Mouse (Mus musculus): Measurements from ENCODE around the gene Zbtb4.

Zbtb4 gene

DNA sequence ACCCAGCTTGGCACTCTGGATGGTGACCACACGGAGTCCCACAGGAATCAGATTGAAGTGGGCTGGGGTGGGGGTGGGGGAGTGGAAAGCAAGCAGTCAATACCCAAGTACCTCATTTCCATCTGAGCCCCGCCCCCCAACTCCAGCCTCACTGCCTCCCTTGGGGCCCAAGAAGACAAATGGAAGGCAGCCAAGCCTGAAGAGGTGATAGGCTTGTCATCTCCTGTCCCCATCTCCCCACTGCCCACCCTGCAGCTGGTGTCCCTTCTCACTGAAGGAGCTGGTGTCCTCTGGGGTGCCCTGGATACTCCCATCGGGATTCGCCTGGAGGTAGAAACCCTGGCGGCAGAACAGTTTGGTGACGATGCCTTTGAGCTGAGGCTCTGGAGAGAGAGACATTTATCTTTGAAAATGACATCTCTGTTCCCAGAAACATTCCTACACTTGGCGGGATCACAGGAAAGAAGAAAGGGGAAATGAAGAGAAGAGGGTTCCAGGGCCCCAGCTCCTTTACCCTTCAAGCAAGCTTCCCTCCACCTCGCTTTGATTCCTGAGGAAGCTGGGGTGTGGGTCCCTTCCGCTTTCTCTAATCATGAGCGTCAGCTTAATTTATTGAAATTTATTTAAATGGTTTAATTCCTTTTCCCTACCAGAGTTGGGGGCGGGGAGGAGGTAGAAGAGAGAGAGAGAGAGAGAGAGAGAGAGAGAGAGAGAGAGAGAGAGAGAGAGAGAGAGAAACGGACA, 33.9 kb downstream of the Zbtb4 start:
- no peak for ATAC-seq (ENCODE audit: insufficient number of reproducible peaks, low FRiP score, low TSS enrichment)

- ATAC-seq (ENCODE audit: insufficient number of reproducible peaks, low FRiP score, low TSS enrichment): no peak
These were observed 34.4 kb downstream of the Zbtb4 start for GRCm38 (mm10) chr11:69800138-69800391.

GRCm38 (mm10) chr11:69800392-69801197, 34.9 kb downstream of the Zbtb4 start:
- ATAC-seq (ENCODE audit: insufficient number of reproducible peaks, low FRiP score, low TSS enrichment): no peak

- no peak for ATAC-seq (ENCODE audit: insufficient number of reproducible peaks, low FRiP score, low TSS enrichment)
These were observed 35.8 kb downstream of the Zbtb4 start, which contains the start of gene Fgf11 for GRCm38 (mm10) chr11:69801379-69801977. Fgf11 (minus strand) TSS chr11:69801857.

DNA sequence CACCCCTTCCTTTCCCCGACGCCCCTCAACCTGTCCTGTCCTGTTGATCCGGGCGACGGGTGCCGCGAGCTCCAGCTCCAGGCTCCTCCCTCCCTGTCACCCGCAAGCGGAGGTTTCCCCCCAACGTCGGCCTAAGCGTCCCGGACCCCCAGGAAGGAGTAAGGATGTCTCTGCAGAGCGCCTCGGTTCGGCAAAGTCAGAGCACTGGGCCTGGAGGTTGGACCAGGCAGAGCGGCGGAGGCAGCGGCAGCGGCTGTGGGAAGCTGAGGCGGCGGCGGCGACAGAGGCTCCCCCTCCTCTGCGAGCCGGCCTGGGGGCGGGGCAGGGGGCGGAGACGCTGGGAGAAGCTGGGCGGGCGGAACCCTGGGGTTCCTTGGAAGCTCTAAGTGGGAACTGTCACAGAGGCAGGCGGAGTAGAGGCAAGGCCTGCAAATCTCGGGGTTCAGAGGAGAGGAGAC, 37.0 kb downstream of the Zbtb4 start:
- no peak for ATAC-seq (ENCODE audit: insufficient number of reproducible peaks, low FRiP score, low TSS enrichment)

DNA sequence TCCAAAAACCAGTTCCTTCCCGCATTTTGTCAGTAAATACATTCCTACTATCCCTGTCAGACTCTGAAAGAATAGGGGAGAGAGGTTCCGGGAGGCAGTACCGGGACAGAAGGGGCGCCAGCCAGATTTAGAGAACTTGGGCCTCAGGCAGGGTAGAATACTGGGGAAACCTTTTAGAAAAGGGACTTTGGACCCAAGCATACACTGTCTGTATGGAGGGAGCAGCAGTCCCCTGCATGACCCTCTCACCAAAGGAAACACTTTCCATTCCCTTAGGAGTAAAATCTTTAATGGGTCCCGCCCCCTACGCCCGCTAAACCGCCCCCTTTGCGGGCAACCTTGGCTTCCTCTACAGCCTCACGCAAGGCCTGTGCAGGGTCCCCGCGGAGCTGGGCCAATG, 37.6 kb downstream of the Zbtb4 start:
- no peak for ATAC-seq (ENCODE audit: insufficient number of reproducible peaks, low FRiP score, low TSS enrichment)

DNA sequence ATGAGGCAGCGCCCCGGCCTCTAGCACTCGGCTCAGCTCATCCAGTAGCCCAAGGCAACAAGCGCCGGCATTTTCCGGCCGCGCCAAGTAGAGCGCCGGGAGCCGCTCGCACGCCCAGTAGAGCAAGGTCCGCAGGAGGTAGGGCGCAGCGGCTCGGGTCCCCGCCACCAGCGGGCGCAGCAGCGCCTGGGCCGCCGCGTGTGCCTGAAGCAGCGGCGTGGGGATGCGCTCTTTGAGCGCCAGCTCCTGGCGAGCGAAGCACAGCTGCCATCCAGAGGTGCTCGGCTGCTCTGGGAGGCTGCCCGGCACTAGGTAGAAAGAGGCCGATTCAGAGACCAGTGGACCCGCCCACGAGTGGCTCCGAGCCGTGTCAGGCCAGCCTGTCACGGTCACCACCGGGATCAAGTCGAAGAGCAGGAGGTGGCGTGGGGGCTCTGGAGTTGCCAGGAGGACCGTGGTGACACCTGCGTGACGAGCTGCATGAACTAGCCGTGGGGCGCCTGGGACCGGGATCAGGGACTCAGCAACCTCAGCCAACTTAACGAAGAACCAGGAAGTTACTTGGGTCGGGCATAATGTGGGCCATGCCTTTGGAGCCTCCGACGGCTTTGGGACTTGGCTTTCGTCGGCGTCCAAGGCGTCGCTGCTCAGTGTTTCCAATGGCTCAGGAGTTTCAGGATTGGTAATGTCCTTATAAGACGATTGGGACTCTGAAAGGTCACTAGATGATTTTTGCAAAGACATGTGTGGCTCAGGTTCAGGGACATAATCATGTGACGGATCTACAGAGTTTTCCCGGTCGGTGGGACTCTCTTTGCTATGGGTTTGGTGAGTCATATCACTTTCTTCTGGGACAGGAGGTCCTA, 38.3 kb downstream of the Zbtb4 start:
- ATAC-seq (ENCODE audit: insufficient number of reproducible peaks, low FRiP score, low TSS enrichment): 0 out of 2 replicates have a peak, but pooled peaks have one; percentile 31

- no peak for ATAC-seq (ENCODE audit: insufficient number of reproducible peaks, low FRiP score, low TSS enrichment)
These were observed 38.9 kb downstream of the Zbtb4 start for GRCm38 (mm10) chr11:69804652-69804940.

DNA sequence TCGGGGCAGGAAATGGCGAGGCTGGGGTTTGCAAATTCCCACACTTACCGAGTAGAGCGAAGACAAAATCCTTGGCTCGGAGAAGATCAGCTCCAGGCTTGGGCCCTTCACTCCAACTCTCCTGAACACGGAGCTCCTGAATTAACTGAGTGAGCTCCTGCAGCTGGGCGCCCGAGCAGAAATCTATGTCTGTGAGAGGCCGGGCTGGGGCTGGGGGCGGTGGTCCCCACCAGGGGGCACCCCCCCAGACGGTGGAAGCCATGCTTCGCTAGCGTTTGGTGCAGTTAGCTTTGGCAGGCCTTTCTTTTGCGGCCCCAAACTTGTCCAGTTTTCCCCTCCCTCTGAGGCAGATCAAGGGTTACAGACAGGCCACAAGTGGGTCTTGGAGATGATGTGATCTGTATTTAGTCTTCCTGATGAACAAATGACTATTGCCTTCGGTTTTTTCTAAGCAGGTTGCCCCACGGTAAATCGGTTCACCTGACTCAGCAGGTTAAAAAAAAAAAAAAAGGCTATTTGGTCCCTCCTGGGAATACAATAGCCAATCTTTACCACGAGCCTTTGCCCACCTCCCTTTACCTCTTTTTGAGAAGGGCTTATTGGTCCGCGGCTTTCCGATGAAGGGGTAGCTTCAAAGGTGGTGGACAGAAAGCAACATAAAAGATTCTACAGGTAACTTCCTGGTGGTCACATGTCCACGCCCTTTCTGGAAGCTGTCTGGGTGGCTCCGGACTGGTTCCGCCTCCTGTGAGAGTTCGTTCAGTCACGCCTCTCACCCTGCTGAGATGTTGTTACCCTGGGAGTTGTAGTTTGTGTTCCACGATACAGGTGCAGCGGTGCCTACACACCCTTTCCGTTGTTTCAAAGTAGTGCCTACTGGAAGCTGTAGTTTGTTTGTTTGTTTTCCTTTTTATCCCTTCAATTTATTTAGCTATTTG, 39.5 kb downstream of the Zbtb4 start, which contains the start of gene Tmem102:
Gene Tmem102 (minus strand): TSS at position 653 of the 938 bp plus-strand sequence.
- no peak for ATAC-seq (ENCODE audit: insufficient number of reproducible peaks, low FRiP score, low TSS enrichment)

GRCm38 (mm10) chr11:69806378-69806777, 40.7 kb downstream of the Zbtb4 start:
- no peak for ATAC-seq (ENCODE audit: insufficient number of reproducible peaks, low FRiP score, low TSS enrichment)

- no peak for ATAC-seq (ENCODE audit: insufficient number of reproducible peaks, low FRiP score, low TSS enrichment)
These were observed 41.9 kb downstream of the Zbtb4 start for GRCm38 (mm10) chr11:69807641-69808040.

- ATAC-seq (ENCODE audit: insufficient number of reproducible peaks, low FRiP score, low TSS enrichment): no peak
These were observed 44.6 kb downstream of the Zbtb4 start for GRCm38 (mm10) chr11:69810280-69810679.

DNA sequence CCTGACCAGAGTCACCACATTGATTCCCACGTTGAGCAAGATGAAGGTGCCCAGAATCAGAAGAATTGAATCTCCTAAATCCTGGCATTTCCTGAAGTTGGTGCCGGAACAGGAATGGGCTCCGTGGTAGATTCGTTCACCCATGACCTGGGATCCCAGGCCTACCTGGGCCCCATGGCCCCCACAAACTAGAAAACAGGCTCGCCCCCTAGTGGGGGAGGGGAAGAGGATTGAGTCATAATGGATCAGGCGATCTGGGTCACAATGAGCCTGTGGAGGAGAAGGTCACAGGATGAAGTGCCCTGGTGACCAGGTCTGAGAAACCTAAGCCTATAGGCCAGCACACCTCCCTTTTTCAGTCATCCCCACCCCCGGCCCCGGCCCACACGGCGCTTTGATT, 49.4 kb downstream of the Zbtb4 start, which contains the start of gene Gm39566:
Gene Gm39566 (minus strand): TSS at position 144 of the 400 bp plus-strand sequence.
- ATAC-seq (ENCODE audit: insufficient number of reproducible peaks, low FRiP score, low TSS enrichment): no peak

GRCm38 (mm10) chr11:69816520-69816919, 50.8 kb downstream of the Zbtb4 start:
- no peak for ATAC-seq (ENCODE audit: insufficient number of reproducible peaks, low FRiP score, low TSS enrichment)

DNA sequence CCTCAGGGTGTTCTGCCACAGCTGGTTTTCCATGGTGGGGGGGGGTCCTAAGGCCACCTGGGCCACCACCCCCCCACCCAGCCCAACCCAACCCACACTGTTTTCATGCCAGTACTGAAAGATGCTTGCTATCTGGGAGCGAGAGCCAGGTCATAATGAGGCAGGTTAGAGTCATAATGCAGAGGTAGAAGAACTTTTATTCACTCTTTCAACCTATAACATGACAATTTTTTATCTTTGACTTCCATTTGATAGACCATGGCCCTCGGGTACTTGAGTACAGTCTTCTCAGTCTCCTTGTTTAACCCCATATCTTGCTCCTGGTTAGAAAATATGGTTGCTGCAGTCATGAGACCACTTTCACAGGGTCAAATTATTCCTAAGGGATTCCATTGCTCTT, 52.7 kb downstream of the Zbtb4 start, which contains the start of gene Spem2:
Gene Spem2 (minus strand): TSS at position 101 of the 400 bp plus-strand sequence.
- no peak for ATAC-seq (ENCODE audit: insufficient number of reproducible peaks, low FRiP score, low TSS enrichment)

- no peak for ATAC-seq (ENCODE audit: insufficient number of reproducible peaks, low FRiP score, low TSS enrichment)
These were observed 53.2 kb downstream of the Zbtb4 start for GRCm38 (mm10) chr11:69818871-69819270.

DNA sequence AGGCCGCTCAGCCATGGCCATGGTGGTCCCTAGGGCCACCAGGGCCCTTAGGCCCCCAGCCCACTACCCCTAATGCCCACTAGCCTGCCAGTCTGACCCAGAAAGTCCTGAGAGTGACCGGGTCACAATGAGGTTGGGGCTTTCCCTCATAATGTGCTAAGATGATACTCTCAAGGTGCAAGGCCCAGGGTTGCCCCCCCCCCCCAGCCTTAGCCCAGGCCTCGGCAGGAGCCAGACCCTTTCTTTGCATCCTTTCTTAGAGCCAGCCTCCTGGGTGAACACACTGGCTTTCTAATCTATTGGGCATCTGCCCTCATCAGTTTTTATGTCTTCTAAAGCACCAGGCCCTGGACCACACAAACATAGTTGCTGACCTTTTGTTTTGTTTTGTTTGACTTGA, 56.4 kb downstream of the Zbtb4 start, which contains the start of gene Spem1:
Gene Spem1 (minus strand): TSS at position 101 of the 400 bp plus-strand sequence.
- ATAC-seq (ENCODE audit: insufficient number of reproducible peaks, low FRiP score, low TSS enrichment): no peak

- no peak for ATAC-seq (ENCODE audit: insufficient number of reproducible peaks, low FRiP score, low TSS enrichment)
These were observed 57.7 kb downstream of the Zbtb4 start for GRCm38 (mm10) chr11:69823456-69823855.

GRCm38 (mm10) chr11:69828832-69829231, 63.1 kb downstream of the Zbtb4 start:
- ATAC-seq (ENCODE audit: insufficient number of reproducible peaks, low FRiP score, low TSS enrichment): no peak
